Mouse (Mus musculus) left cerebral cortex, adult 2 months (tissue): ENCODE results near the gene Actn3. TPM values are rescaled to one million over a fixed set of nuclear protein-coding genes. Genes with fewer than 3 reads are reported as not detected.

Experiments used
- DNase-seq, 2 experiments: peaks; one replicate each; pipeline ENCODE4 v3.0.0; 2021 to 2022; ENCODE audit warnings: low spot score in 2 of 2, mixed read lengths in 1 of 2; ENCODE audit errors: extremely low spot score in 1 of 2
- H3K27ac ChIP-seq: fragments of 200-600 bp; 2 replicates; pipeline ENCODE4 v1.8.1; 2022
- H3K4me3 ChIP-seq: fragments of 200-600 bp; 2 replicates; pipeline ENCODE4 v1.8.1; 2022
- CTCF ChIP-seq: fragments of 200-600 bp; IDR thresholded peaks from 2 replicates; pipeline ENCODE4 v1.8.1; 2022; ENCODE audit warnings: antibody characterized with exemption, mild to moderate bottlenecking, moderate library complexity
- intact Hi-C: fragments of 180-260 bp; cut with DNase I; formaldehyde crosslinking; loops from one replicate; pipeline ENCODE4 v1.15.1; 2025
- long read RNA-seq, 2 experiments: library from polyadenylated mRNA; stranded (forward); transcript quantifications; one replicate each; pipeline ENCODE4 v2.0.0; 2021; ENCODE audit warnings: borderline mapping rate in 2 of 2
- total RNA-seq, 2 experiments: library from RNA; stranded (reverse); gene quantifications; 2 replicates each; pipeline ENCODE4 v1.2.3; 2021

Gene Actn3
- total RNA-seq, result 1 to 10 TPM; 1.4 to 1.5 TPM
- long read RNA-seq, experiment 1, partial matches to known transcripts, result 1 of 4 reads
- long read RNA-seq, experiment 1, other reads (novel, unspliced or antisense), result 3 of 4 reads
- long read RNA-seq, experiment 2, partial matches to known transcripts, result 0 of 2 reads
- long read RNA-seq, experiment 2, other reads (novel, unspliced or antisense), result 2 of 2 reads

GRCm38 (mm10) chr19:4877785-4878184 lies at the start of gene Actn3:
TSS of gene Actn3 (minus strand) at chr19:4877909.
- no peak for TF ChIP-seq CTCF

GRCm38 (mm10) chr19:4925121-4925860 lies 47.6 kb upstream of the Actn3 start:
- no peak for TF ChIP-seq CTCF
- intact Hi-C loops, result no loop called here
- Histone ChIP-seq H3K27ac (no peak overlapping the region), H3K4me3 (no peak overlapping the region)
- DNase-seq, result no peak

More at GRCm38 (mm10) chr19:4877785-4878184, at the start of gene Actn3:
- DNase-seq, result no peak
- H3K27ac ChIP-seq, result peak within 1 kb of the TSS; percentile 90
- H3K4me3 ChIP-seq, result peak within 1 kb of the TSS; percentile 75
- intact Hi-C loops, result no loop called here

GRCm38 (mm10) chr19:4919652-4920051 lies 41.9 kb upstream of the Actn3 start:
- Histone ChIP-seq H3K4me3 (no peak overlapping the region), H3K27ac (no peak overlapping the region)
- DNase-seq, result no peak
- no peak for TF ChIP-seq CTCF
- intact Hi-C loops, result no loop called here

- Histone ChIP-seq H3K27ac (no peak overlapping the region), H3K4me3 (no peak overlapping the region)
- no peak for DNase-seq
- intact Hi-C loops, result no loop called here
- no peak for TF ChIP-seq CTCF
Measured at GRCm38 (mm10) chr19:4916827-4917226, 39.1 kb upstream of the Actn3 start.

GRCm38 (mm10) chr19:4915924-4916603 lies 38.4 kb upstream of the Actn3 start:
- no peak for TF ChIP-seq CTCF
- H3K4me3 ChIP-seq, result no peak overlapping the region
- no peak overlapping the region for H3K27ac ChIP-seq
- intact Hi-C loops, result no loop called here
- DNase-seq, result no peak

GRCm38 (mm10) chr19:4909376-4909775 lies 31.7 kb upstream of the Actn3 start:
- intact Hi-C loops, result loop anchor here (5.0 kb wide), 1 partner anchor 282 kb away; the partner anchor contains the start of gene Rce1
- H3K27ac ChIP-seq, result no peak overlapping the region
- DNase-seq, result no peak
- no peak for TF ChIP-seq CTCF
- H3K4me3 ChIP-seq, result no peak overlapping the region

GRCm38 (mm10) chr19:4908107-4908506 lies 30.4 kb upstream of the Actn3 start:
- H3K27ac ChIP-seq, result no peak overlapping the region
- DNase-seq, result no peak
- intact Hi-C loops, result loop anchor here (5.0 kb wide), 1 partner anchor 281 kb away; the partner anchor contains the start of gene Rce1
- H3K4me3 ChIP-seq, result no peak overlapping the region
- TF ChIP-seq CTCF, result peak; percentile 58

- DNase-seq, result peak; percentile 76 to 82
- no peak for TF ChIP-seq CTCF
- Histone ChIP-seq H3K4me3 (peak within 1 kb of the TSS; percentile 71), H3K27ac (peak within 1 kb of the TSS; percentile 87)
- intact Hi-C loops, result loop anchor here (2.0 to 5.0 kb wide), 2 partner anchors 151 to 279 kb away; partner anchors contain the start of gene Rce1
Measured at GRCm38 (mm10) chr19:4905979-4906794, 28.5 kb upstream of the Actn3 start, which contains the start of gene Bbs1. TSS of gene Bbs1 (minus strand) at chr19:4906628.

GRCm38 (mm10) chr19:4899888-4900287 lies 22.2 kb upstream of the Actn3 start:
- DNase-seq, result no peak
- TF ChIP-seq CTCF, result no peak
- intact Hi-C loops, result no loop called here
- H3K4me3 ChIP-seq, result no peak overlapping the region
- no peak overlapping the region for H3K27ac ChIP-seq

GRCm38 (mm10) chr19:4898972-4899371 lies 21.3 kb upstream of the Actn3 start:
- DNase-seq, result no peak
- intact Hi-C loops, result no loop called here
- TF ChIP-seq CTCF, result no peak
- Histone ChIP-seq H3K4me3 (no peak overlapping the region), H3K27ac (no peak overlapping the region)

- intact Hi-C loops, result no loop called here
- Histone ChIP-seq H3K4me3 (no peak overlapping the region), H3K27ac (no peak overlapping the region)
- TF ChIP-seq CTCF, result no peak
- no peak for DNase-seq
Measured at GRCm38 (mm10) chr19:4896780-4897520, 19.2 kb upstream of the Actn3 start.
